Mouse (Mus musculus) frontal cortex, postnatal 10 days (tissue): Measurements from ENCODE around the gene Col8a2.

Experiments used
- DNase-seq, 2 experiments: peaks; one replicate each; pipeline ENCODE4 v3.0.0; 2022; ENCODE audit warnings: low spot score in 2 of 2, mixed read lengths in 1 of 2

Gene Col8a2

GRCm38 (mm10) chr4:126260520-126261201, 25.9 kb upstream of the Col8a2 start:
- no peak for DNase-seq

- no peak for DNase-seq
Observed at GRCm38 (mm10) chr4:126261266-126261665, 25.3 kb upstream of the Col8a2 start.

GRCm38 (mm10) chr4:126261675-126262074, 24.9 kb upstream of the Col8a2 start:
- DNase-seq = no peak

- peak; percentile 99 for DNase-seq
Observed at GRCm38 (mm10) chr4:126262119-126262807, 24.3 kb upstream of the Col8a2 start, which contains the start of gene Trappc3. Trappc3 (plus strand) TSS chr4:126262325.

GRCm38 (mm10) chr4:126269292-126269691, 17.3 kb upstream of the Col8a2 start:
- no peak for DNase-seq

- DNase-seq = no peak
Observed at GRCm38 (mm10) chr4:126273753-126274152, 12.8 kb upstream of the Col8a2 start.

- no peak for DNase-seq
Observed at GRCm38 (mm10) chr4:126275081-126275480, 11.5 kb upstream of the Col8a2 start.

GRCm38 (mm10) chr4:126275681-126276131, 10.9 kb upstream of the Col8a2 start:
- no peak for DNase-seq

- DNase-seq = peak in 1 of 2 experiments; percentile 38
Observed at GRCm38 (mm10) chr4:126277906-126278564, 8.6 kb upstream of the Col8a2 start.

- DNase-seq = no peak
Observed at GRCm38 (mm10) chr4:126278565-126278915, 8.1 kb upstream of the Col8a2 start.

GRCm38 (mm10) chr4:126278961-126279360, 7.6 kb upstream of the Col8a2 start:
- DNase-seq = no peak

- no peak for DNase-seq
Observed at GRCm38 (mm10) chr4:126281706-126282105, 4.9 kb upstream of the Col8a2 start.

- no peak for DNase-seq
Observed at GRCm38 (mm10) chr4:126283582-126283981, 3.0 kb upstream of the Col8a2 start.

GRCm38 (mm10) chr4:126287302-126287995, 856 bp downstream of the Col8a2 start:
- DNase-seq = no peak

- DNase-seq = no peak
Observed at GRCm38 (mm10) chr4:126288085-126288666, 1.6 kb downstream of the Col8a2 start.

GRCm38 (mm10) chr4:126290314-126290713, 3.7 kb downstream of the Col8a2 start:
- no peak for DNase-seq

GRCm38 (mm10) chr4:126291196-126291595, 4.6 kb downstream of the Col8a2 start:
- DNase-seq = no peak

GRCm38 (mm10) chr4:126295152-126295551, 8.6 kb downstream of the Col8a2 start:
- DNase-seq = no peak

- DNase-seq = no peak
Observed at GRCm38 (mm10) chr4:126295937-126296336, 9.3 kb downstream of the Col8a2 start.

GRCm38 (mm10) chr4:126296617-126297101, 10.1 kb downstream of the Col8a2 start:
- DNase-seq = no peak

- DNase-seq = no peak
Observed at GRCm38 (mm10) chr4:126300916-126301583, 14.5 kb downstream of the Col8a2 start.
